Mouse (Mus musculus) adrenal gland, adult (tissue): ENCODE results near the gene She.

Experiments used
- DNase-seq, 2 experiments: peaks; one replicate each; pipeline ENCODE4 v3.0.0; 2022 to 2023; ENCODE audit warnings: low spot score in 1 of 2; ENCODE audit not compliant: inconsistent age in 2 of 2

The She gene

GRCm38 (mm10) chr3:89880036-89880851 lies 49.1 kb downstream of the She start:
- no peak for DNase-seq

GRCm38 (mm10) chr3:89882556-89883181 lies 51.5 kb downstream of the She start:
- no peak for DNase-seq

DNA sequence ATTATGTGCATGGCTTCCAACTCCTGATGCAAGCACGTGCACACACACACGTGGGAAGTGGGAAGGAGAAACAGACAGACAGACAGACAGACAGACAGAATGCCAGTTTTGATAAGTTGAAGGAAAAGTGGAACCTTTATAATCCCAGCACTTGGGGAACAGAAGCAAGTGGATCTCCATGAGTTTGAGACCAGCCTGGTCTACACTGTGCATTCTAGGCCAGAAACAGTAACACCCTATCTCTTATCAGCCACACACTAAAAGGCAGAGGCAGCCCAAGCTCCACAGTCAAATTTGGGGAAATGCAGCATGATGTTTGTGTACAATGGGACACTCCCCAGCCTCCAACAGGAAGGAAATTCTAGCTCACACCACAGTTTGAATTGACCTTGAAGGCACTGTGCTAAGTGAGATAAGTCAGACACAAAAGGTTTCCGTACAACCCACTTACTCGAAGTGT lies 52.4 kb downstream of the She start:
- no peak for DNase-seq

- no peak for DNase-seq
These were observed 54.6 kb downstream of the She start for GRCm38 (mm10) chr3:89885766-89886165.

DNA sequence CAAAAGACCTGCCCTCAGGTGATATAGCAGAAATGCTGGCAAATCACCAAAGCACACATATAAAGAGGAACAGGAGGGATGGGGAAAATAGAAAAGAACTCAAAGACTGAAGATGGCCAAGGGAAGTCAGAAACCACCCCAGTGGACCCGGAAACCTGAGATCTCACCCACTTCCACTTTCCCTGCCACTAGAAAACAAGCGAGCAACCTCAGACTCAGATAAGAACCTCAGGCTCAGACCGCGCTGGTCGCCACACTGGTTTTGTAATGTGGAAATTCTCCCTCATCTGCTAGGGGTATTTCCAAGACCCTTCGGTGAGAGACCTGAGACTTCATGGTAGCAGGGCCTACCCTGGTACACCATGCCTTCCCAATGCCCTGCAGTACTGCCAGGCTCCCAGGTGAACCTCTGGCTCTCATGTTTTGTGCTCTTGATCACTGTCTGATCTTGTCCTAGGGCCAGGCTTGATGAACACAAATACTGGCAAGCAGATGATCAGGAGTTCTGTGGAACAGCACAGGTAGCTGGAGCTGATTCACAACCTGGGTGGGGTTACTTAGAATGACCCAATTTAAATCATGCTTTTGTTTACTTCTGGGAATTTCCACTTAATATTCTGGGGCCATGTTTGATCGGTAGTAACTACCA lies 56.5 kb downstream of the She start:
- DNase-seq = no peak

DNA sequence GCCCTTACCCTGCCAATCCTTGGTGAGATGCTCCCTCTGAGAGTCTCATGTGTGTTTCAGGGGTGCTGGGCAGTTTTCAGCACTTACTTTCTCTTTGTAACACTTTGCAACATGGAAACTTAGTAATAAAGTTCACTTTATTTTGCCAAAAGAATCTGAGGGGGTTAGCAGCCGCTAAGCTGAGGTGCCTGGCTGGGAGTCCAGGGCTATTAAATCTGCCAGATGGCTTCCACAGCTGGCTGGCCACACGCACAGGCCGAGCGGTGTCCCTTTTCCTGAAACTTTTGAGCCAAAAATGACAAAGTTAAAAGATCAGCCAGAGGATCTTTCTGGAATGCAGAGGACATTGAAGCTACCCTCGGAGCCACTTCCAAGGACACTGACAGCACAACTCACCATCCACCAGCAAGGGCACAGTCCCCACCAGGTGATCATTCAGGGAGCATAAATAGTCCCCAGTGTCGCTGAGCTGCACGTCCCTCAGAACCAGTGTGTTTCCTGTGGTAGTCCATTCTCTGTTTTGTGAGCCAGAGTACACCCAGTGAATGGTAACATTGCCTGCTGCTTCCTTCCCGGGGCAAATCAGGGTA lies 58.8 kb downstream of the She start:
- peak; percentile 53 to 72 for DNase-seq

DNA sequence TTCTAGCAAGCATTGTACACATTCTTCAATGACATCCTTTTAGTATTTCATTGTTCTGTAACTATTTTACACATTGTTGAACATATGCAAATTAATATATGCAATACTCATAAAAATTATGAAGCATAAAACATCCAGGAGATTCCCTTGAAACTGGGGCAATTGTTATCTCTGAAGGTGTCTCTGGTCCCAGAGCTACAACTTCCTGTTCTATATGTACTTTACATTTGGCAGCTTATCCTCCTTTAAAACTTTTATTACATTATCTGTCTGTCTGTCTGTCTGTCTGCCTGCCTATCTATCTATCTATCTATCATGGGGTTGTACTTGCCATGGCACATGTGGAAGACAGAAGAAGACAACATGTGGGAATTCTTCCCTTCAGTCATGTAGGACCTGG lies 60.5 kb downstream of the She start:
- no peak for DNase-seq

DNA sequence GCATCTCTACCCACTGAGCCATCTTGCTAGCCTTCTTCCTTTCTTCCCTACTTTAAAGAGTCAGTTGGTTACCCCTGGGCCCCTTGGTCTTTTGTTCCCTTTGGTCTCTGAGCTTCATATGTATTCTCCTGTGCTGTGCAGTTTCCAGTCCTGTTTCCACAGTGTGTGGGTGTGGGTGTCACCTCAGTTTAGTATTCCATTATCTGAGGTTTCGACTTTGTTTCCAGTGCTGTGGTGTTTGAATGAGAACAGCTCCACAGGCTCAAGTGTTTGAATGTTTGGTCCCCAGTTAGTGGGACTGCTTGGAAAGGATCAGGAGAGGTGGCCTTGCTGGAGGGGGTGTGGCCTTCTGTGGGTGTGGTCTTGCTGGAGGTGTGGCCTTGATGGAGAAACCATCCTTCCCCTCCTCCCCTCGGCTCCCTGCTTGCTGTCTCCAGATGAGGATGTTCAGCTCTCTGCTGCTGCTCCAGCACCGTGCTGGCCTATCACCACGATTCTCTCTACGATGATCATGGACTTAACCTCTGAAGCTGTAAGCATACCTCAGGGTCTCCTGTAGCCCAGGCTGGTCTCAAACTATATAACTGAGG lies 61.4 kb downstream of the She start:
- no peak for DNase-seq

DNA sequence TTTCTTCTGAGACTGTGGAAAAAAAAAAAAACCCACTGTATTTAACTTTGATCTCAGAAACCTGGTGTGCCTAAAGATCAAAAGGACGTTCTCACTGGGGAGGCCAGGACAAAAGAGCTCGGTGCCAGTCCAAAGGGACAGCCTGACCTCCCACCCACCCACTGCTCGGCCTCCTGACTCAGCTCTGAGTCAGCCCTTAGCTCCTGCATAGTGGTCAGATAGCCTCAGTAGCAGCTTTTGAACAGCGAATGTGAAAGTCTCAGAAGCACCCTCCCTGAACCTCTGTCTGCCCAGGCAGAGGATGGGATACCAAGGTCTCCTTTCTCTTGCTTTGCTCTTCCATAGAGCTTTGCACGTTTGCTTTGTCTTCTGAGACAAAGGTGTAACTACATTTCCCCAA lies 65.4 kb downstream of the She start:
- DNase-seq = peak; percentile 88 to 89

DNA sequence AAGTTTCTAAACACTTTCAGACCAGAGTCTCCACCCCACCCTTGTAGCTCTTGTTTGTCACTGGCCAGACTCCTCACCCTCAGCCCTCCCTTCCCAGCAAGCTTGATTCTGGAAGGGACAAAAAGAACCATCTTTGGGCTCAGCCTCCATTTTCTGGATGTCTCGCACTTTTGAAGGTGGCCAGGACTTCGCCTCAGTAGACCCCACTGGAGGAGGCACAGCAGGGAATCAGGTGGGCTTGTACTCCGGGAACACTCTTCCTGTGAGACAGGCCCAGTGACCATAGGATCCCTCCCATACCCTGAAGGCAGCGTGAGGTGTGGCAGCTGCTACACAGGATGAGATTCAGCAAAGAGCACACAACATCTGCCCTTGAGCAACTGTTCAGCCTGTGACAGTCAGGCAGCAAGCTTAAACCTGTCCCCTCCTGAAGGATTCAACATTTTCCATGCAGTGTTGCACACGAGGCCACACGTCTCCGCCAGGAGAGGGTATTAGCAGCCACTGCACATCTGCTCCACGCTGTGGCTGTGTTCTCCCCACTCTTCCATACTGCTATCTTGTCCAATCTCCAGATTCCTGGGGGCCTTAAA lies 66.1 kb downstream of the She start:
- DNase-seq = peak in 1 of 2 experiments; percentile 59

DNA sequence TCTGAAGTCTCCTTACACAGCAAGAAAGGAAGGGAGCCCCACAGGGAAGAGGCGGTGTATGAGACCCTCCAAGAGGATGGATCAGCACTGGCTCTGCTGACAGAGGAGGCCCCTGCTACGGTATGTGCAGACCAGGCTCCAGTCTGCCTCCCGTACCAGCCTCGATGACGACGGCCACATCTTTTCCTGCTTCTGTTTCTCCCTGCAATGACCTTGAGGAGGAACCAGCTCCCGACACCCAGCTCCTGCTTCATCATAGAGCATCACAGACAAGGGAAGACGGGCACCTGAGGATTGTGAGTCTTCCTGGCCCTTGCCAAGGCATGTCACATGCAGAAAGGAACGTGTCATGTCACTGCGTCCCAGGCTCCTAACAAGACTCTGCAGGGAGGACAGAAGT lies 66.8 kb downstream of the She start:
- peak in 1 of 2 experiments; percentile 59 for DNase-seq

DNA sequence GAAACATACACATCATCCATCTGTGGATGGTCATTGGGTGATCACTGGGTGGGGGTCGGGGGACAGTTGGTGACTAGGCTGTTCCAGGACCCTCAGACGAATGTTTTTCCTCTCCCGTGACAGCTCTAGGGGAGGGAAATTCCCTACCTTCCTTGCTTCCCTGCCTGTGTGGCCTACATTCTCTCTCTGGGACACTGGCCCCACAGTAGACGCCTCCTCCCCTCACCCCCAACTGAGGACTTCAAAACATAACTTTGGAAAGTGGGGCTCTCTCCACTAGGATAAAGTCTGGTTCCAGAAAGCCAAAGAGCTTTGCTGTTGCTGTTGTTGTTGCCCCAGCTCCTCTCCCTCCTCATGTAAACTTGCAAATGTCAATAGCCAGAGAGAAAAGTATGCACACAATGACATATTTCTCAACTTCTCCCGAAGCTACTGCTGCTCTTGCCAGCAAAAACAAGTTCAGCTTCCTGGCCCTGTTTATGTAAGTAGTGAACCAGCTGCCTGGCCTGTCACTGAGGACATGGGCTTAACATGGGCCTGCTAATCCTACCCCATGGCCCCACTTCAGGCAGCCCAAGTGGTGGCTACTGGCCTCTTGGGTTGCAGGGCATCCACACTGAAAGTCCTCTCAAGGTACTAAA lies 67.8 kb downstream of the She start:
- peak in 1 of 2 experiments; percentile 65 for DNase-seq

- no peak for DNase-seq
These were observed 68.3 kb downstream of the She start for GRCm38 (mm10) chr3:89899511-89899908.

GRCm38 (mm10) chr3:89907846-89908245 lies 76.7 kb downstream of the She start:
- DNase-seq = no peak
